Mouse (Mus musculus): ENCODE data around the gene Myb. TPM values are rescaled to one million over a fixed set of nuclear protein-coding genes. Genes with fewer than 3 reads are reported as not detected.
A peak's percentile ranks its signal among the peaks of the same experiment; 100 is the strongest.

Myb gene
- polyA plus RNA-seq, 1 experiment from 2014 or later, result 2.0 TPM

GRCm38 (mm10) chr10:21178711-21179110, 17.9 kb upstream of the Myb start:
- H3K9me3 ChIP-seq (ENCODE audit: control insufficient read depth, low read length), result no peaks in the 10 kb centered on the region
- H3K4me3 ChIP-seq (ENCODE audit: low read depth, low read length), result no peak overlapping the region
- no peak for ATAC-seq (ENCODE audit: low FRiP score, low TSS enrichment)
- H3K27ac ChIP-seq (replicated peaks), result no peak overlapping the region
- DNase-seq (ENCODE audit: low spot score), result no peak
- no peaks in the 10 kb centered on the region for H3K27me3 ChIP-seq (ENCODE audit: control insufficient read depth, insufficient read depth, low read length)
- no peaks in the 10 kb centered on the region for H3K4me1 ChIP-seq (replicated peaks; ENCODE audit: control insufficient read depth, insufficient read depth)
- H3K9ac ChIP-seq (ENCODE audit: low read length), result no peak overlapping the region
- no peak overlapping the region for H3K4me2 ChIP-seq (replicated peaks; ENCODE audit: low read depth)
- 46% methylated on average over 5 of the region's 5 CpGs for WGBS
- H3K36me3 ChIP-seq (ENCODE audit: control insufficient read depth, insufficient read depth, low read length), result no peaks in the 10 kb centered on the region
- TF ChIP-seq EP300 (optimal IDR thresholded peaks at IDR 0.05) (no peak), CTCF (IDR thresholded peaks at IDR 0.05; ENCODE audit: low read depth) (peak; percentile 26)

DNA sequence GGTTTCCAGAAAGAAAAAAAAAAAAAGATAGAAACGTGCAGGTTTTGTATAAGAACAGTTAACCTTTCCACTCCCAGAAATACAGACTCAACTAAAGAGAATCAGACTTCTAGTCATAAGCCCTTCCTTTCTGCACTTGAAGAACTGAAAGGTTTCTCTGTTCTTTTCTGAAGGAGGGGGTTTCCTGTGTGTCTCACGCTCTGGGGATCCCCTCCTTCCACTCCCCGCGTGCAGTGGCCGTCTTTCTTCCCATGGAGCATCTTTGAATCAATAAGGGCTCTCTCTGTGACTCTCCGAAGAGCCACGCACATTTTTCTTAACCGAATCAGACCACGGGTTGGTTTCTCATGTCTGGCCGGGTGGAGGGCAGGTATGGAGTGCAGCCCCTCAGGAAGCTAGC, 17.5 kb upstream of the Myb start:
- Histone ChIP-seq H3K4me1 (replicated peaks; ENCODE audit: control insufficient read depth, insufficient read depth) (no peaks in the 10 kb centered on the region), H3K9ac (ENCODE audit: low read length) (no peak overlapping the region), H3K9me3 (ENCODE audit: control insufficient read depth, low read length) (no peaks in the 10 kb centered on the region), H3K4me2 (replicated peaks; ENCODE audit: low read depth) (no peak overlapping the region), H3K27me3 (ENCODE audit: control insufficient read depth, insufficient read depth, low read length) (no peaks in the 10 kb centered on the region), H3K4me3 (ENCODE audit: low read depth, low read length) (no peak overlapping the region), H3K36me3 (ENCODE audit: control insufficient read depth, insufficient read depth, low read length) (no peaks in the 10 kb centered on the region), H3K27ac (replicated peaks) (no peak overlapping the region)
- DNase-seq (ENCODE audit: low spot score) (no peak), ATAC-seq (ENCODE audit: low FRiP score, low TSS enrichment) (no peak)
- 85% methylated on average over 10 of the region's 10 CpGs for WGBS
- no peak for TF ChIP-seq CTCF (IDR thresholded peaks at IDR 0.05; ENCODE audit: low read depth)
- TF ChIP-seq EP300 (optimal IDR thresholded peaks at IDR 0.05), result no peak

DNA sequence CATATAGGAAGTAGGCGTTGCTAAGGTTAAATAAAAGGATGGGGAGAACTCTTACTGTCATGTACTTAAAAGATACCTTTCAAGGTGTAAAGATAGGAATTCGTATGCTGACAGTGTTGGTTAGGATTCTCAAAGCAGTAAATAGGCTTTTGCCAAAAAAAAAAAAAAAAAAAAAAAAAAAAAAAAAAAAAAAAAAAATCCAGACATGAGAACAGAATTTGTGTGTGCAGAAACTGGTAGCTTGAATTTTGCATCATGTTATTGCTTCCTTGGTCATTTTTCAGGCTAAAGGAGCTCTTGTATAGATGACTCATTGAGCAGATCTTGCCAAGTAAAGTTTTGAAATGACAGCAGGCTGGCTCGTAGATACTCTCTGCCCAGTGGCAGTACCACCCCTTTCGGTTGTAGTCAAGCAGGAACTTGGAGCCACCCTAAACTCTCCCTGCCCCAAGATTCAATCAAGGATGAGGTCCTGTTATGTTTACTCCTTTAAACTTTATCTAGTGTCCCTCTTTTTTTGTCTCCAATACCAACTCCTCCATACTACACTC, 11.9 kb upstream of the Myb start:
- DNase-seq (ENCODE audit: low spot score) (no peak), ATAC-seq (ENCODE audit: low FRiP score, low TSS enrichment) (no peak)
- Histone ChIP-seq H3K9ac (ENCODE audit: low read length) (no peak overlapping the region), H3K4me2 (replicated peaks; ENCODE audit: low read depth) (no peak overlapping the region), H3K4me3 (ENCODE audit: low read depth, low read length) (no peak overlapping the region), H3K4me1 (replicated peaks; ENCODE audit: control insufficient read depth, insufficient read depth) (no peaks in the 10 kb centered on the region), H3K27me3 (ENCODE audit: control insufficient read depth, insufficient read depth, low read length) (no peaks in the 10 kb centered on the region), H3K36me3 (ENCODE audit: control insufficient read depth, insufficient read depth, low read length) (no peaks in the 10 kb centered on the region), H3K27ac (replicated peaks) (no peak overlapping the region), H3K9me3 (ENCODE audit: control insufficient read depth, low read length) (no peaks in the 10 kb centered on the region)
- TF ChIP-seq CTCF (IDR thresholded peaks at IDR 0.05; ENCODE audit: low read depth), result no peak
- TF ChIP-seq EP300 (optimal IDR thresholded peaks at IDR 0.05), result no peak
- WGBS, result 70% methylated on average over 4 of the region's 4 CpGs

DNA sequence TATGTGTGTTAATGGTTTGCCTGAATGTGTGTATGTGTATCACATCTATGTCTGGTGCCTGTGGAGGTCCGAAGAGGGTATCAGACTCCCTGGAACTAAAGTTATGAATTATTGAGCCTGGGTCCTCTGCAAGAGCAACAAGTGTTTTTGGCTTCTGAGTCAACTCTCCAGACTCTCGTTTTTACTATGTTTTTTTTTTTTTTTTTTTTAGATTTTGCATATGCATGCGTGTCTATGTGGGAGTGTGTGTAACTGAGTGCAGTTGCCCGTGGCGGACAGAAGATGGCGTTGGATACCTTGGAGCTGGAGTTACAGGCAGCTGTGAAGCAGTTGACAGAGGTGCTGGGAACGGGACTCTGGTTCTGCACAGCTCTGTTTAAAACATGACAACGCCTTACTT, 7.7 kb upstream of the Myb start:
- 93% methylated on average over 8 of the region's 8 CpGs for WGBS

GRCm38 (mm10) chr10:21167842-21168241, 7.1 kb upstream of the Myb start:
- no peak overlapping the region for H3K9ac ChIP-seq (ENCODE audit: low read length)
- no peaks in the 10 kb centered on the region for H3K9me3 ChIP-seq (ENCODE audit: control insufficient read depth, low read length)
- H3K4me1 ChIP-seq (replicated peaks; ENCODE audit: control insufficient read depth, insufficient read depth), result no peaks in the 10 kb centered on the region
- ATAC-seq (ENCODE audit: low FRiP score, low TSS enrichment) (no peak), DNase-seq (ENCODE audit: low spot score) (no peak)
- H3K4me3 ChIP-seq (ENCODE audit: low read depth, low read length), result no peak overlapping the region
- no peak overlapping the region for H3K4me2 ChIP-seq (replicated peaks; ENCODE audit: low read depth)
- H3K27me3 ChIP-seq (ENCODE audit: control insufficient read depth, insufficient read depth, low read length), result no peaks in the 10 kb centered on the region
- no peaks in the 10 kb centered on the region for H3K36me3 ChIP-seq (ENCODE audit: control insufficient read depth, insufficient read depth, low read length)
- TF ChIP-seq CTCF (IDR thresholded peaks at IDR 0.05; ENCODE audit: low read depth), result no peak
- no peak for TF ChIP-seq EP300 (optimal IDR thresholded peaks at IDR 0.05)
- H3K27ac ChIP-seq (replicated peaks), result no peak overlapping the region
- 95% methylated on average over 6 of the region's 6 CpGs for WGBS

More for the DNA sequence above, 7.7 kb upstream of the Myb start:
- DNase-seq (ENCODE audit: low spot score) (no peak), ATAC-seq (ENCODE audit: low FRiP score, low TSS enrichment) (no peak)
- no peaks in the 10 kb centered on the region for H3K27me3 ChIP-seq (ENCODE audit: control insufficient read depth, insufficient read depth, low read length)
- H3K27ac ChIP-seq (replicated peaks), result no peak overlapping the region
- no peaks in the 10 kb centered on the region for H3K36me3 ChIP-seq (ENCODE audit: control insufficient read depth, insufficient read depth, low read length)
- H3K4me3 ChIP-seq (ENCODE audit: low read depth, low read length), result no peak overlapping the region
- no peaks in the 10 kb centered on the region for H3K9me3 ChIP-seq (ENCODE audit: control insufficient read depth, low read length)
- no peak overlapping the region for H3K4me2 ChIP-seq (replicated peaks; ENCODE audit: low read depth)
- H3K4me1 ChIP-seq (replicated peaks; ENCODE audit: control insufficient read depth, insufficient read depth), result no peaks in the 10 kb centered on the region
- no peak overlapping the region for H3K9ac ChIP-seq (ENCODE audit: low read length)
- TF ChIP-seq CTCF (IDR thresholded peaks at IDR 0.05; ENCODE audit: low read depth) (no peak), EP300 (optimal IDR thresholded peaks at IDR 0.05) (no peak)

DNA sequence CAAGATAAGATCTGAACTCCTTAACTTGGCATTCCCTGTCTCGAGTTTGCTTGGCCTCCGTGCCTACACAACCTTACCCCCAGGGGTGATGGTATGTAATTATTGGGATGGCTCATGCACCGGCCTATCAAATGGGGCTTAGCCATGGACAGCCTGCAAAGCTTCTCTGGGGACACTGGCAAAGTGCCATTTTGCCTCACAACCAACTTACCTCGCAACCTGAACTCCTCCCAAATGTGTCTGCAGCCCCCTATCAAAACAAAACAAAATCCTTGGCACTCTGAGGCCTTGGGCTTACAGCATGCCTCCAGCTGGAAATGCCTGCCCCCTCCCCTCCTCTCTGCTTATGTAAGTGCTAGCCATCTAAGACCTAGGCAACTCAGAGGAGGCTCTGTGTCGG, 6.4 kb upstream of the Myb start:
- 74% methylated on average over 5 of the region's 5 CpGs for WGBS
- no peak overlapping the region for H3K9ac ChIP-seq (ENCODE audit: low read length)
- no peak for ATAC-seq (ENCODE audit: low FRiP score, low TSS enrichment)

More for the DNA sequence above, 6.4 kb upstream of the Myb start:
- TF ChIP-seq CTCF (IDR thresholded peaks at IDR 0.05; ENCODE audit: low read depth) (no peak), EP300 (optimal IDR thresholded peaks at IDR 0.05) (no peak)
- Histone ChIP-seq H3K36me3 (ENCODE audit: control insufficient read depth, insufficient read depth, low read length) (no peaks in the 10 kb centered on the region), H3K4me1 (replicated peaks; ENCODE audit: control insufficient read depth, insufficient read depth) (no peaks in the 10 kb centered on the region), H3K27ac (replicated peaks) (no peak overlapping the region), H3K9me3 (ENCODE audit: control insufficient read depth, low read length) (no peaks in the 10 kb centered on the region), H3K4me3 (ENCODE audit: low read depth, low read length) (no peak overlapping the region), H3K4me2 (replicated peaks; ENCODE audit: low read depth) (no peak overlapping the region), H3K27me3 (ENCODE audit: control insufficient read depth, insufficient read depth, low read length) (no peaks in the 10 kb centered on the region)
- DNase-seq (ENCODE audit: low spot score), result no peak
